Mouse (Mus musculus) gastrocnemius, postnatal 25 days (tissue): Measurements from ENCODE around the gene Mettl21c. TPM values are rescaled to one million over a fixed set of nuclear protein-coding genes. Genes with fewer than 3 reads are reported as not detected.
A peak's percentile ranks its signal among the peaks of the same experiment; 100 is the strongest.
"Not testable (repeated sequence)": the region's sequence is repeated elsewhere in the genome, so short reads cannot be mapped to it uniquely, and the experiment has no call there.

ENCODE experiments used
- DNase-seq: peaks from one replicate; pipeline ENCODE4 v3.0.0; 2022
- long read RNA-seq, 2 experiments: library from polyadenylated mRNA; stranded (forward); transcript quantifications; one replicate each; pipeline ENCODE4 v2.0.0; 2021
- total RNA-seq, 2 experiments: library from RNA; stranded (reverse); gene quantifications; 1 replicate in 1 of 2; 2 replicates in 1 of 2; pipeline ENCODE4 v1.2.3; 2021

The Mettl21c gene
- total RNA-seq: 100 to 1,000 TPM in 1 of 2 experiments, 10 to 100 TPM in 1; 37.6 to 145 TPM
- long read RNA-seq, experiment 1, transcript Mettl21c-202 (3 exons, 3,482 nt): minor isoform, 20 of 222 reads
- long read RNA-seq, experiment 1, transcript Mettl21c-201 (5 exons, 1,086 nt): major isoform, 61 of 222 reads
- long read RNA-seq, experiment 1, partial matches to known transcripts: 87 of 222 reads
- long read RNA-seq, experiment 1, other reads (novel, unspliced or antisense): 54 of 222 reads
- long read RNA-seq, experiment 2, transcript Mettl21c-201 (5 exons, 1,086 nt): major isoform, 38 of 118 reads
- long read RNA-seq, experiment 2, transcript Mettl21c-202 (3 exons, 3,482 nt): minor isoform, 8 of 118 reads
- long read RNA-seq, experiment 2, partial matches to known transcripts: 51 of 118 reads
- long read RNA-seq, experiment 2, other reads (novel, unspliced or antisense): 21 of 118 reads

GRCm38 (mm10) chr1:44019934-44020333 is at the start of gene Mettl21c:
Mettl21c (minus strand) TSS chr1:44020034.
- DNase-seq: no peak

- no peak for DNase-seq
Measured at GRCm38 (mm10) chr1:44064625-44065024, 44.8 kb upstream of the Mettl21c start.

GRCm38 (mm10) chr1:44063439-44063838 is 43.6 kb upstream of the Mettl21c start:
- no peak for DNase-seq

DNA sequence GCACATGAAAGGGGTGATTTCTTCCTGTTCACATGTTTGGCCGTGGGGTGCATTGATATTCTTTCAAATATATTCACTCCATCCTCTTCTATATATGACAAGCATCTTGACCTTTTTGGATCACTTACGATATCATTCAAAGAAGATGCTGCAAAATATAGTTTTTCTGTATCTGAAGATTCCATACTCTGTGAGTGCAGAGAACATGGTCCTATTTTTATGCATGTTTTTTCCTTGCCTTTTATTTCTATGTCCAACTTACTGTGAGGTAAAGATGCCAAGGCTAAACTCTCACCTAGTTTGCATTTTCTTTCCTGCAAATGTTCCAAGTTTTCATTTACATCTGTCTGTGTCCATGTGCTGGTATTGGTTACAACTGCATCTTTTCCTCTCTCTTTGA is 42.0 kb upstream of the Mettl21c start, which contains the start of gene Gm8251:
Gm8251 (minus strand) TSS at position 101 of the 400 bp plus-strand sequence.
- no peak for DNase-seq

- DNase-seq: no peak
Measured at GRCm38 (mm10) chr1:44057805-44058204, 38.0 kb upstream of the Mettl21c start.

DNA sequence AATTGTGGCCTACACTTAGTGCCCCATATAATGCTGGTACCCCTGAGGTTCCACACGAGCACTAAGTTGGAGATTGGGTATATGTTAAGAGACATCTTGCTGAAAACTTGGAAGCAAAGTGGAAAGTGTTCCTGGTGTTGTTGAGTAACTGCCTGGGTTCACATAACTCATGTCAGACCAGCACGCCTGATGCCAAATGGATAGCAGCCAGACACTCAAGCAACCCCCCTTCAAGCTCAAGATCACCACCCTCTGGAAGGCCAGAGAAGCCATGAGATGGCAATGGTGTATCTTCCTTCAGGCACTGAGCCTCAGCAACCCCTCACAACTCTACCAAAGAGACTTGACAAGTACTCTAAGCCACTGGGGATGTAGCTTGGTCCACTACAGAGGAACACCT is 26.7 kb upstream of the Mettl21c start:
- DNase-seq: no peak

- DNase-seq: not testable (repeated sequence)
Measured at GRCm38 (mm10) chr1:44045689-44046088, 25.9 kb upstream of the Mettl21c start.

DNA sequence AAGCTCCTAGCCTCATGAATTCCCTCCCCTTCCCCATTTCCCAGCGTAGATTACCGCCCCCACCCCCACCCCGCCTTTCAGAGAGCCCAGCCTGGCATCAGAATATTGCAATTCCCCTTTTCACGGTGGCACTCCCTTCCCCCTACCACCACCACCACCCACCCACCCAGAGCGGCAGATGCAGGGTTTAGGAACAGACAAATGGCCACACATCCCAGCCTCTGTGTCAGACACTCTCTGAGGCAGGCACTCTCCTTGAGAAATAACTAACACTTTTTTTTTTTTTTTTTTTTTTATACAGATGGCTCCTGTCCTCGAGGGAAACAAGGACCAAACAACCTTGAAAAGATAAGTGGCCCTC is 22.7 kb upstream of the Mettl21c start:
- no peak for DNase-seq

DNA sequence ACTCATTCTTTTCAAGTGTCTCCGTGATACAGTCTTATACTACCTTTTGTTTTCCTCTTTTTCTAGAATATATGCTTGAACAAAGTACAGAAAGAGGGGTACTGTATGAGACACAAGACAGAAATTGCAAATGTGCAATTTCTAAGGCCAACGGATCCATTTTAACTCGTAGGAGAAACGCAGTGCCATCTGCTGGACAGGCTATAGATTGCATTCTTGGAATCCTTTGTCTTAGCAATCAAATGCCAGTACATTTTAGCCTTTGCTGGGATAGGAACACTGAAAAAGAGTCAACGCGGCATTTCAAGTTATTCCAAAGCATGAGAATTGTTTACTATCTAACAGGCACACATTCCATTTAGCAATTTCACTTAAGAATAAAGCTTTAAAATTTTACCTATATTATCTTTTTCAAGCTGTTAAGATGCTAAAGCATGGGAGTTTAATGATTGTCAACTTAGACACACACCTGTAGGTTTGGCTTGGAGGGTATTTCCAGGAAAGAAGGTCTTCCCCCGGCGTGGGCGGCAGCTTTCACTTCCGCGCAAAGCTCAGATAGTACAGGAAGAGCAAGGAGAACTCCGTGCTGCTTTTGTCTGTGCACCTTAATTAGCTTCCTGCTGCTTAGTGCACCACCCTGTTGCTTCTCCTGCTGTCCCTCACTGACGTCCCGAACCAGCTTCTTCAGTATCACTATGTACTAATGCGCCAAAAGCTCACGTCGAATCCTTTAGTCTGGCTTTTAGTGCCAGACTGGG is 22.1 kb upstream of the Mettl21c start:
- DNase-seq: no peak

GRCm38 (mm10) chr1:44032948-44033347 is 13.1 kb upstream of the Mettl21c start:
- no peak for DNase-seq

GRCm38 (mm10) chr1:44032213-44032612 is 12.4 kb upstream of the Mettl21c start:
- DNase-seq: no peak

DNA sequence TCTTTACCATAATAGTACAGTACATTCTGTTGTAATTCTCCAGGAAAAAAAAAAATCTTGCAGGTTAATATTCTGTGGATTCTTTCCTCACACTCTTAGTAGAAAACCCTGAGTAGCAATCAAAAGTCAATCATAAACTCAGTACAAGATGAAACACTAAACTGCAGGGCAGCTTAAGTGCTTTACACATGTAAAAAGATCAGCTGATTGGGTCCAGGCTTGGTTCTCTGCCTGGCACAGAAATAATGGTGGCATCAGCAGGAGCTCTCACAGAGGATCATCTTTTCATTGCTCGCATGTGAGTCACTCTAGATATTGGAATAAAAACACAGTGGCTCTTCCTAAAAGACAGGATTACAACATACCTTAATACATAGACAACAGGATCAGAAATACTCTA is 7.8 kb upstream of the Mettl21c start:
- peak; percentile 39 for DNase-seq

DNA sequence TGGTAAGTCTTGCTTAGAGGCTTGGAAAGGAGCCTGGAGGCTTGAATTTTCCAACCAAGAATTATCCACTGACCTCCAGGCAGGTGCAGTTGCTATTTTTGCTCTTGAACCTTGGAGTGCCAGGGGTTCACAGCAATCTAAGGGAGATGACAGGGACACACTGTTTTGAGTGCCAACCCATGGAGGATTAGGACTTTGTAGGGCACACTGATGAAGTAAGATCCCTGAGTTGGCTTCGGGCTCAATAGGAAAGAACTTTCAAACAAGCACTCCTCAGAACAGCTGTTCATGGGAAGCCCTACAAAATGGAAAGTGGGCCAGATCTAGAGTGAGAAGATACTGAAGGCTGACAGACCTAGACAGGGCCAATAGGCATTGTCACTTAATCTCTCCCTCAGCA is 2.8 kb upstream of the Mettl21c start:
- peak; percentile 54 for DNase-seq

GRCm38 (mm10) chr1:44015556-44015955 is 4.3 kb downstream of the Mettl21c start:
- DNase-seq: peak; percentile 13

DNA sequence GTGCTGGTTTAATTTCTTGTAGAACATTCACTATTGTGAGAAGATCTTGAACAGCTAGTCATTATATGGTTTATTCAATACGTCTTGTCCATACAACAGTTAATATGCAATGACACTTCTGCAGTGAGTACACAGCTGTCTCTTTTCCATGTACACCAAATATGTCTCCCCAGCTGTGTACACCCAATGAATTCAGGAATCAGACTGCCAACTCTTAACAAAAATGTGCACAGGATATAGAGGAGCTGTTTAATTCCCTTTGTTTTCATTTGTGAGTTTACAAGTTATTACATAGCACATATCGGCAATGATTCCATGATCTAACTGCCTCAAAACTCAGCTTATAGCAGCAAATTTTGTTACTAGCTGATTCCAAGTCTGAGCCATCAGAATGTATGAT is 15.3 kb downstream of the Mettl21c start:
- no peak for DNase-seq

DNA sequence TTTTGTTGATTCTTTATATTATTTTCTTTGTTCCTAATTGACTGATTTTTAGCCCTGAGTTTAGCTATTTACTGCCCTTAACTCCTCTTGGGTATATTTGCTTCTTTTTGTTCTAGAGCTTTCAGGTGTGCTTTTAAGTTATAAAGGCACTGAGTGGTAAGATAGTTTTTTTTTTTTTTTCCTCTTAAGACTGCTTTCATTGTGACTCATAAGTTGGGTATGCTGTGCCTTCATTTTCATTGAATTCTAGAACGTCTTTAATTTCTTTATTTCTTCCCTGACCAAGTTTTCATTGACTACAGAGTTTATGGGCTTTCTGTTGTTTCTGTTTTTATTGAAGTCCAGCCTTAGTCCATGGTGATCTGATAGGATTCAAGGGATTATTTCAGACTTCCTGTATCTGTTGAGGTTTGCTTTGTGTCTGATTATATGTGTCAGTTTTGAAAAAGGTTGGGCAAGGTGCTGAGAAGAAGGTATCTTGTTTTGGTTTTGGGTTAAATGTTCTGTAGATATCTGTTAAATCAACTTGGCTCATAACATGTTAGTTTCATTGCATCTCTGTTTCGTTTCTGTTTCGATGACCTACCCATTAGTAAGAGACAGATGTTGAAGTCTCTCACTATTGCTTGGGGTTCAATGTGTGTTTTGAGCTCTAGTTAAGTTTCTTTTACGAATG is 22.8 kb downstream of the Mettl21c start:
- DNase-seq: no peak

GRCm38 (mm10) chr1:43971089-43971488 is 48.7 kb downstream of the Mettl21c start:
- DNase-seq: no peak

DNA sequence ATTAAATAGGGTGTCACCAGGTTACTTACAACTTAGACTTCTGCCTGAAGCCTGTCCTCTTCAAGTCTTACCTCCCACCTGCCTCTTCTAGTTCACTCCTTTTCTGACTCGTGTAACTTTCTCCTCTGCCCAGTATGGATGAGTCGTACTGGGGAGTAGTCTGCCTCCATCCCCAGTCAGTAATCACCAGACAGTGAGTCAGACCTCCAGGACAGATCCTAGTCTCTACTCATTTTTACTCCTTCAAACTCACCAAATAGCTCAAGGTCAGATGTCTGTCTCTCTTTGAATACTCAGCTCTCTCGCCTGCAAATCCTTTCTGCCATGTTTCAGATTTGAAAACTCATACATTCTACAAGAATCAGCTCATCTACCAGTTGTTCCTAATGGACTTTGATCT is 50.5 kb downstream of the Mettl21c start:
- no peak for DNase-seq

- no peak for DNase-seq
Measured at GRCm38 (mm10) chr1:43966756-43967155, 53.1 kb downstream of the Mettl21c start.

DNA sequence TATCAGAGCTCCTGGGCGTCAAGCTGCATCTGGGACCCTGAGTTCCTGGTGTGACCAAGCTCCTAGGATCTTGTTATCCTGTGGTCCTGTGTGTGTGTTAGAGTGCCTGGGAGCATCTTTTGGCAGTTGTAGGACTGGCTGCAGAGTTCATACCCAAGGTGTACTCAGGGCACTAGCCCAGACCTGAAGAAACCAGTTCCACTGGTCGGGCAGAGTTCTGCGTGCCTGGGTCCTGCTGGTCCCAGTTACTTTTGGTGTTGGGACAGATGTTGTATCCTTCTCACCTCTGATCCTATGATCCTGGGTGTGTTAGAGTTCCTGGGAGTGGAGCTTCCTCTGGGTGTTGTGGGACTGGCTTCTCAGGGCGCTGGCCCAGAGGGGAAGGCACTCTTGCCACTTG is 55.5 kb downstream of the Mettl21c start:
- no peak for DNase-seq
